Mouse (Mus musculus) MEL (cell line): Measurements from ENCODE around the gene Cep112. TPM values are rescaled to one million over a fixed set of nuclear protein-coding genes. Genes with fewer than 3 reads are reported as not detected.

Experiments used
- DNase-seq: peaks from one replicate; pipeline ENCODE4 v3.0.0; 2011; ENCODE audit warnings: low read depth, low spot score
- H3K27ac ChIP-seq: 2 replicates; pipeline ENCODE4 v1.5.1; 2012; ENCODE audit warnings: low read depth, mild to moderate bottlenecking, control low read depth, low read length, moderate library complexity; ENCODE audit not compliant: control insufficient read depth
- H3K27me3 ChIP-seq, 2 experiments: fragments of 150-350 bp in 1 of 2; sonication (generic) in 1 of 2; 2 replicates each; pipeline ENCODE4 v1.6.1; 2012; ENCODE audit warnings: low read length in 2 of 2, mild to moderate bottlenecking in 2 of 2, improper control_type of control experiment in 1 of 2, moderate library complexity in 1 of 2; ENCODE audit not compliant: insufficient read depth in 2 of 2, control insufficient read depth in 1 of 2
- H3K36me3 ChIP-seq, 2 experiments: 2 replicates each; pipeline ENCODE4 v1.6.1; 2012 to 2014; ENCODE audit warnings: low read length in 2 of 2, improper control_type of control experiment in 1 of 2, inconsistent platforms in 1 of 2, mild to moderate bottlenecking in 1 of 2; ENCODE audit not compliant: insufficient read depth in 2 of 2, control insufficient read depth in 1 of 2
- H3K4me1 ChIP-seq, 2 experiments: fragments of 150-350 bp in 1 of 2; sonication (generic) in 1 of 2; 2 replicates each; pipeline ENCODE4 v1.6.1; 2012; ENCODE audit warnings: low read length in 2 of 2, improper control_type of control experiment in 1 of 2, mild to moderate bottlenecking in 1 of 2; ENCODE audit not compliant: insufficient read depth in 2 of 2, control insufficient read depth in 1 of 2
- H3K4me3 ChIP-seq, 2 experiments: fragments of 150-350 bp in 1 of 2; sonication (generic) in 1 of 2; 2 replicates each; pipeline ENCODE4 v1.5.1; 2012; ENCODE audit warnings: low read depth in 2 of 2, low read length in 2 of 2, mild to moderate bottlenecking in 2 of 2, moderate library complexity in 2 of 2, control low read depth in 1 of 2, improper control_type of control experiment in 1 of 2; ENCODE audit not compliant: control insufficient read depth in 1 of 2, insufficient read depth in 1 of 2
- H3K79me2 ChIP-seq: 2 replicates; pipeline ENCODE4 v1.6.1; 2012; ENCODE audit warnings: mild to moderate bottlenecking, low read length, moderate library complexity; ENCODE audit not compliant: control insufficient read depth, poor library complexity, insufficient read depth
- H3K9ac ChIP-seq: 2 replicates; pipeline ENCODE4 v1.6.1; 2012; ENCODE audit warnings: low read depth, mild to moderate bottlenecking, control low read depth, low read length, moderate library complexity; ENCODE audit not compliant: control insufficient read depth, poor library complexity, severe bottlenecking
- H3K9me3 ChIP-seq: fragments of 150-350 bp; sonication (generic); replicated peaks from 2 replicates; pipeline ENCODE4 v1.6.1; 2012; ENCODE audit warnings: mild to moderate bottlenecking, low read length, improper control_type of control experiment, moderate library complexity; ENCODE audit not compliant: insufficient read depth
- CHD1 ChIP-seq: IDR thresholded peaks from 2 replicates; pipeline ENCODE4 v1.6.1; 2012; ENCODE audit warnings: low read depth, mild to moderate bottlenecking, inconsistent platforms, low read length, improper control_type of control experiment
- CHD2 ChIP-seq: IDR thresholded peaks from 2 replicates; pipeline ENCODE4 v1.6.1; 2011; ENCODE audit warnings: low read length, improper control_type of control experiment
- CTCF ChIP-seq, 3 experiments: IDR thresholded peaks in 2 of 3; conservative IDR thresholded peaks in 1 of 3; 2 replicates each; pipeline ENCODE4 v1.5.1; 2011 to 2012; ENCODE audit warnings: low read length in 3 of 3, low read depth in 2 of 3, mild to moderate bottlenecking in 2 of 3, improper control_type of control experiment in 1 of 3, inconsistent platforms in 1 of 3, mixed read lengths in 1 of 3, moderate library complexity in 1 of 3; ENCODE audit not compliant: control insufficient read depth in 1 of 3, insufficient read depth in 1 of 3, poor library complexity in 1 of 3, severe bottlenecking in 1 of 3
- E2F4 ChIP-seq: IDR thresholded peaks from 2 replicates; pipeline ENCODE4 v1.6.1; 2011; ENCODE audit warnings: low read depth, low read length, improper control_type of control experiment, borderline replicate concordance
- GABPA ChIP-seq: IDR thresholded peaks from 2 replicates; pipeline ENCODE4 v1.6.1; 2012; ENCODE audit warnings: low read depth, mild to moderate bottlenecking, inconsistent platforms, low read length, improper control_type of control experiment, moderate library complexity
- HCFC1 ChIP-seq: IDR thresholded peaks from 2 replicates; pipeline ENCODE4 v1.6.1; 2012; ENCODE audit warnings: low read depth, mild to moderate bottlenecking, inconsistent platforms, low read length, improper control_type of control experiment, moderate library complexity
- JUND ChIP-seq: IDR thresholded peaks from 2 replicates; pipeline ENCODE4 v1.6.1; 2011; ENCODE audit warnings: low read depth, mild to moderate bottlenecking, improper control_type of control experiment, low read length
- MAZ ChIP-seq: IDR thresholded peaks from 2 replicates; pipeline ENCODE4 v1.6.1; 2012; ENCODE audit warnings: low read depth, mild to moderate bottlenecking, inconsistent platforms, low read length, improper control_type of control experiment
- MEF2A ChIP-seq: IDR thresholded peaks from 2 replicates; pipeline ENCODE4 v1.6.1; 2014; ENCODE audit warnings: low read depth, mild to moderate bottlenecking, inconsistent platforms, low read length, improper control_type of control experiment; ENCODE audit not compliant: poor library complexity, insufficient replicate concordance, severe bottlenecking; ENCODE audit errors: extremely low read depth
- NRF1 ChIP-seq: IDR thresholded peaks from 2 replicates; pipeline ENCODE4 v1.6.1; 2014; ENCODE audit warnings: low read depth, mild to moderate bottlenecking, inconsistent platforms, low read length, improper control_type of control experiment, moderate library complexity; ENCODE audit not compliant: poor library complexity, insufficient read depth, severe bottlenecking
- SIN3A ChIP-seq: IDR thresholded peaks from 2 replicates; pipeline ENCODE4 v1.6.1; 2012; ENCODE audit warnings: low read length, improper control_type of control experiment, inconsistent platforms
- UBTF ChIP-seq: IDR thresholded peaks from 2 replicates; pipeline ENCODE4 v1.6.1; 2012; ENCODE audit warnings: low read depth, mild to moderate bottlenecking, inconsistent platforms, low read length, improper control_type of control experiment, moderate library complexity, borderline replicate concordance; ENCODE audit not compliant: insufficient read depth
- USF1 ChIP-seq: IDR thresholded peaks from 2 replicates; pipeline ENCODE4 v1.6.1; 2014; ENCODE audit warnings: low read depth, mild to moderate bottlenecking, inconsistent platforms, low read length, improper control_type of control experiment, moderate library complexity
- ZNF384 ChIP-seq: IDR thresholded peaks from 2 replicates; pipeline ENCODE4 v1.6.1; 2012; ENCODE audit warnings: low read depth, mild to moderate bottlenecking, inconsistent platforms, low read length, improper control_type of control experiment
- polyA plus RNA-seq, 2 experiments: library from polyadenylated mRNA; stranded (reverse) in 1 of 2; unstranded in 1 of 2; fragments of >175 nt in 1 of 2; fragments of >200 nt in 1 of 2; gene quantifications; 2 replicates each; pipeline versions ENCODE4 v1.2.1 to v1.2.4; 2012; ENCODE audit warnings: low replicate concordance in 2 of 2, low read depth in 1 of 2; ENCODE audit not compliant: insufficient read length in 2 of 2, insufficient read depth in 1 of 2, missing spikeins in 1 of 2
- total RNA-seq: library from RNA; depleted of rRNA; stranded (reverse); fragments of 300-350 nt; gene quantifications from 2 replicates; pipeline ENCODE4 v1.2.3, GENCODE M21; 2012

Cep112 gene
- total and polyA plus RNA-seq, 3 experiments: 1.3 TPM; not detected in 2

DNA sequence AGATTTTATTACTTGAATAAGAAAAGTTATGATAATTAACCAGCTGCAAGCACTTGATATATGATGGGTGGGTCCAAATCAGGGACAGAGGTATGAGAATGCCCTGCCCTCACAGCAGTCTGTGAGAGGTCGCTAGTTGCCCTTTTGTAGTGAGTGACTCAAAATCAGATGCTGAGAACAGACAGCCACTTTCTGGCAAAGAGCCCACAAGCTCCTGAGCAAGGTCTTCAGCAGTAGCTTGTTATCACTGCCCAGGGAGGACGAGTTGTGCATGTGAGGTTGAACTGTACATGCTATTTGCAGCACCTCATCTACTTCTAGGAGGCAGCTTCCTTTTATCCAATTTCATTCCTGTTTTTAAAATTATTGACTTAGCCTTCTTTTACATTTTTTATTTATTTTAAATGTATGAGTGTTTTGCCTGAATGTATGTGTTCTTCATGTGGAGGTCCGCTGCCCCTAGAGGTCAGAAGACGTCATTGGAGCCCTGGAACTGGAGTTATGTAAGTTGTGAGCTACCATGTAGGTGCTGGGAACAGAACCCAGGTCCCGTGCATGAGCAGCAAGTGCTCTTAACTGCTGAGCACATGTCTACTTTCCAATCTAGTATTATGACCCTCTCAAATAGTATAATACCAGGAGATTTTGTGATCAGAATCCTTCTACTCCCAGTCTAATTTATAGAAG lies 200.7 kb downstream of the Cep112 start:
- peak; percentile 17 for DNase-seq
- Histone ChIP-seq H3K27me3 (no peaks in the 10 kb centered on the region), H3K4me1 (no peaks in the 10 kb centered on the region), H3K9ac (no peak overlapping the region), H3K9me3 (no peaks in the 10 kb centered on the region), H3K4me3 (no peak overlapping the region), H3K27ac (no peak overlapping the region), H3K79me2 (no peaks in the 10 kb centered on the region), H3K36me3 (no peaks in the 10 kb centered on the region)
- peak in 1 of 3 experiments; percentile 1; a peak in 1 of 6 replicates for TF ChIP-seq CTCF (IDR thresholded peaks at IDR 0.05 in 2 of 3, conservative IDR thresholded peaks at IDR 0.05 in 1 of 3; ENCODE audit: control insufficient read depth in 1 of 3, insufficient read depth in 1 of 3, low read depth in 2 of 3, low read length in 3 of 3, poor library complexity in 1 of 3, severe bottlenecking in 1 of 3)
- no peak for TF ChIP-seq E2F4
- TF ChIP-seq ZNF384: no peak

DNA sequence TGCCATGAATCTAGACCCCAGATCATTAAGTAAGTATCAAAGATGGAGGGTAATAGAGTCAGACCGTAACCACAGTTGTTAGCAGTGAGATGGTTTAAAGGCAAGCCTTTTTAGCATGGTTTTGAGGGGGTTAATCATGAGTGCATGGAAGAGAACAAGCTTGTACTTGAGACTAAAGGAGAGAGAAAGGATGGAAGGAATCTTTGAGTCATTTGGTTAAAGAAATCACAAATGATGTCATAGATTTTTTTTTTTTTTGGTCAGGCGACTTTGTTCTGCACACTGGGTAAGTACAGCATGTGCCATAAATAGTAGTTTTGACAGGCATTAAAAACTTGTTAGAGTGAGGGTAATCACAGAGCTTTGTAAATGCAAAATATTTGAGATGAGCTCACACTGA lies 212.8 kb downstream of the Cep112 start:
- Histone ChIP-seq H3K9me3 (no peaks in the 10 kb centered on the region), H3K79me2 (no peaks in the 10 kb centered on the region), H3K4me3 (no peak overlapping the region), H3K27me3 (no peaks in the 10 kb centered on the region; a peak in 1 of 4 replicates), H3K36me3 (no peaks in the 10 kb centered on the region), H3K27ac (no peak overlapping the region), H3K4me1 (no peaks in the 10 kb centered on the region), H3K9ac (no peak overlapping the region)
- TF ChIP-seq MAZ: no peak
- TF ChIP-seq UBTF: no peak
- no peak for TF ChIP-seq CHD1
- no peak for TF ChIP-seq GABPA
- no peak for TF ChIP-seq NRF1
- TF ChIP-seq HCFC1: no peak
- TF ChIP-seq SIN3A: no peak
- TF ChIP-seq MEF2A: no peak
- no peak for TF ChIP-seq USF1
- no peak for TF ChIP-seq E2F4
- TF ChIP-seq JUND: no peak
- no peak for TF ChIP-seq CHD2
- no peak for DNase-seq
